Mouse (Mus musculus): ENCODE data around the gene Dao. TPM values are rescaled to one million over a fixed set of nuclear protein-coding genes. Genes with fewer than 3 reads are reported as not detected.

The Dao gene
- total RNA-seq (2021), result not detected

DNA sequence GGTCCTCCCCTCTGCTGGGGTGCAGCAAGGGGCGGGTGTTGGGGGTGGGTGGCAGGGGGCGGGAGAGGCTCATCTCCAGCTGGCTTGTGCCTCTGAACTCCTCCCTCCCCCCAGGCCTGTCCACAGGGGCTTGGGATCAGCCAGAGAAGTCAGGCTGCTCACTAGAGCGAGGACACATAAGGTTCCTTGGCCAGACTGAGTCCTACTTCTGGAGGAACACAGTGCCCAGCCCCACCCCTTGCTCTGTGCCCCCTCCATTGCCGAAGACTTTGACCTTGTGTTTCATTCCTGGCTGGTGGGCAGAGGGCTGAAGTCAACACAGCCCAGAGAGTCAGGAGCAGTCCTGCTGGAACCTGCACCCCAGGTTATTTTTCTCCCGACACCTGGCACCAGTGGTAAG is at the start of gene Dao:
TSS of gene Dao (plus strand) at position 162 of the 400 bp plus-strand sequence.
- no peak for DNase-seq
- intact Hi-C loops (cut with DNase I), result no loop called here

GRCm38 (mm10) chr5:113954421-113954820 is 49.1 kb upstream of the Dao start:
- DNase-seq, result peak; percentile 89 to 90
- intact Hi-C loops (cut with DNase I), result loop anchor here (1.0 to 2.0 kb wide), 4 partner anchors 24 to 181 kb away; partner anchors contain the start of gene Coro1c

DNA sequence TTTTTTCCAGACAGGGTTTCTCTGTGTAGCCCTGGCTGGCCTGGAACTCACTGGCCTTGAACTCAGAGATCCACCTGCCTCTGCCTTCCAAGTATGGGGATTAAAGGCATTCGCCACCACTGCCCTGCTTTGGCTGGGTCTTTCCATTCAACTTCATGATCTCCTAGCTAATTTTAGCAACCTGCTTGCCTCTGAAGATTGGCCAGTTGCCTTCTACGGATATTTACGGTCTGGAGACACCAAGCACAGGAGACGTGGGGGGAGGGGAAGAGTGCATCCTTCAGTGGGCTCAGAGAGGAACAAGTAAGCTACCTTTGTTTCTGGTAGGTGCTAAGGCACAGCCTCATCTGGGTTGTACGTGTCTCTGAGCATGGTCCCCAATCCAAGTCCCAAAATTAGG is 48.2 kb upstream of the Dao start:
- no peak for DNase-seq
- intact Hi-C loops (cut with DNase I), result loop anchor here (2.0 kb wide), 2 partner anchors 24 to 46 kb away; partner anchors contain the start of gene Coro1c

DNA sequence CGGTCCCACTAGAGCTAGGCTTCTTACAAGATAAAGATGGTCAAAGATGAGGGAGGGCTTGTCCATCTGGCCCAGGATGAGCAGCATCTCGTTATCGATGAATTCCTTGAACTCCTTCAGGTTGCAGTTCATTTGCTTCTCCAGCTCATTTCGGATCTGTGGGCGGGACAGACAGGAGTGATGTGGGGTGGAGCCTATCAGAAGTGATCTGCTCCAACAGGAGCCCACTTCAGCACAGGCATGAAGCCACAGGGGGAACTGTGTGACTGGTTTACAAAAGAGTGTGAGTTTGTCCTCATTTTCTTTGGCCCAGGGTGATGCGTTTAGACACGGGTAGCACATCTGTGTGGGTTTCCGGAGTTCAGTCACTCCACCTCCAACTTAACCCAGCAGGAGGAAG is 47.8 kb upstream of the Dao start:
- DNase-seq, result no peak
- intact Hi-C loops (cut with DNase I), result loop anchor here (1.0 to 2.0 kb wide), 5 partner anchors 19 to 90 kb away; partner anchors contain the start of gene Coro1c

- intact Hi-C loops (cut with DNase I), result loop anchor here (1.0 to 2.0 kb wide), 3 partner anchors 18 to 89 kb away; no protein-coding TSS in a partner anchor
- peak; percentile 88 to 98 for DNase-seq
Measured at GRCm38 (mm10) chr5:113956510-113956909, 47.0 kb upstream of the Dao start.

DNA sequence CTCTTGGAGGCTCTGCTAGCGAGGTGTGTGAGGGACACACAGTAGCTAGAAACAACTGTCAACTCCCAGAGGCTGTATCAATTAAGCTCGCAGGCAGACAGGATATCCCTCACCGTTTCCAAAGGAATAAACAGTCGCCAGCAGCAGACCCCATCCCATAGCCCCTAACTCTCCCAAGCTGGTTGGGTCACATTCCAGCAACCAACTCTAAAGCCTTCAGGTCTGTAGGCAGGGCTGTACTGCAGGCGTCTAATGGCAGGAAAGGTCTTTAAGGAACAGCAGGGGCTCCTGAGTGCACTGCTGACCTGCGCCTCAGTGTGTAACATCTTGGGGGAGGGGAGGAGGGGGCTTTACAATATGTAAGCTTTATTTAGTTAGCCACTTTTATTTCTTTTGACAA is 44.5 kb upstream of the Dao start:
- no peak for DNase-seq
- intact Hi-C loops (cut with DNase I), result no loop called here

DNA sequence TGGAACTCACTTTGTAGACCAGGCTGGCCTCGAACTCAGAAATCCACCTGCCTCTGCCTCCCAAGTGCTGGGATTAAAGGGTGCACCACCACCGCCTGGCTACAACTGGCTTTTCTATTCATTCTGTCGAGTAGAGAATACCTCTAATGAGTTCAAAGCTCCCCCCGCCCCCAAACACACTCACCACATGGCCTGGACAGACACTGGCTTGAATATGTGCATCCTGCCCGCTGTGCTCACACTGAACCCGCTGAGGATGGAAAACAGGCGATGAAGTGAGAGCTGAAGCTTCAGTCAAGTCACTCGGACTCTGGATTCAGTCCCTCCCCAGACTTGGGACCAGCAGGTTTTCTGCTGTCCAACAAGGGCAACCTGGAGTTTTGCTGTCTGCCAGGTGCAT is 43.1 kb upstream of the Dao start:
- intact Hi-C loops (cut with DNase I), result no loop called here

DNA sequence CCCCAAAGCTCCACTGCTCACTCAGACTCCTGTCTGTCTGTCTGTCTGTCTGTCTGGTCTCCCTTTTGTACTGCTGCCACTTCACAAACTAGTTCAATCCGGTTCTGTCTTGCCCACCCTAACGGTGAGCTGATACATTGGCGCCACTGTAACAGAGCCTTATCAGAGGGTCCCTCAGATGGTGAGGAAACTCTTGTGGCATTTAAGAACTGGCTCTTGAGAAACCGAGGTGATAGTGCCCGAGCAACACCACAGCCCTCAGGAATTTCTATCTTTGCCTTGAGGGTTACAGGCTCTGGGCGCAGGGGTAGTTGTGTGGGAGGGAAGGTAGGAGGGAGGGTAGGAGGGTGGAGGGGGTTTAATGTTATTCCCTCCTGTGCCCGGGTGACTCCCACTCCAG is 41.7 kb upstream of the Dao start:
- intact Hi-C loops (cut with DNase I), result no loop called here
- DNase-seq, result no peak

More for the DNA sequence above, 43.1 kb upstream of the Dao start:
- DNase-seq, result no peak

- intact Hi-C loops (cut with DNase I), result no loop called here
- DNase-seq, result no peak
Measured at GRCm38 (mm10) chr5:113964972-113965371, 38.5 kb upstream of the Dao start.

DNA sequence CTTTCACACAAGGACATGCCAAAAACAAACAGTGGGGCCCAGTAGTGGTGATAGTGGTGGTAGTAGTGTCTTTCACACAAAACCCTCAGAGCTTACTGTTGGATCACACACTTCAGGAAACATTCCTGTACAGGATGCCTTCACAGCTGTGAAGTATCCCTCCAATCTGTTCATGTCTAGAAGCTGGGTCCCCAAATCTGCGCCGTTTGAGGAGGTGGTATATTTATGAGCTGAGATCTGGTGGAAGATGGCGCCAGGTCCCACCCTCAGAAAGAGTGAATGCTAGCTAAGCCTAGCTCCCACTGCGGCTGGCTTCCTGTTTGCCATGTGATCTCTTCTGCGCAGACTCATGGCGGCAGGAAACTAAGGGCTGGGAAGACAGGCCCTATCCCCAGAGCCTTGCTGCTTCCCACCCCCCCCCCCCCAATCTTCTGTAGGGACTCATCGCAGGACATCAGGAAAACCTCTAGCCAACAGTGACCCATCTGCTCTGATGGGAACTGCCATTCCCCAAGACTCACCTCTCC is 37.8 kb upstream of the Dao start:
- no peak for DNase-seq
- intact Hi-C loops (cut with DNase I), result no loop called here

DNA sequence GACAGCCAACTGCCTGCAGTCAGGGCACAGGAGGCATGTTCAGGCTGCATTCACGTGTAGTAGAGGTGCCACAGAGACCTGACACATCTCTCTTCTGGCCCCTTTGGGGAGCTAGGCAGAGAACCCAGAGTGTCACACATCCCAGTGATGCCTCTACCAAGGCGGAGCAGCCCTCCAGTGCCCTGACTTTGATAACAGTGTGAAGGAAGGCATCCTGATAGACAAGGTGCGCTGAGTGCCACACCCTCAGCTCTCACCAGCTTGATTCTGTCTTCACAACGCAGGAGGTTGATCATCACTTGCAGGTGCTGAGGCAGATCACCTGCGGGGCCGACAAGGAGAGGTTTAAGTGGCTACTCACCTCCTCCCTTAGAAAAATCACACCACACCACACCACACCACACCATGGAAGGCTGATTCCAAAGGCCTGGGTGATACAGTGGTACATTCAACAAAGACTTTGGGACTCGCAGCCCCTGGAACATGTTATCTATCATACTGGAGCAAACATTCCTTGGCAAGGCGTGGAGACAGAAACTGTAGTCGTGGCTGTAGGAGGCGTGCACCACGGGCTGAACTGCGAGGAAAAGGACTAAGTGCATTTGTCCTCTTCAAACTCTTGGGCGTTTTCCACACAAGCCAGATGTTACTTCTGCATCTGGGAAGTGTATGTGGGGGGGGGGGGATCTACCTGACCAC is 36.9 kb upstream of the Dao start:
- DNase-seq, result no peak
- intact Hi-C loops (cut with DNase I), result no loop called here

- intact Hi-C loops (cut with DNase I), result loop anchor here (2.0 kb wide), 1 partner anchor 22 kb away; no protein-coding TSS in a partner anchor
- peak; percentile 46 to 51 for DNase-seq
Measured at GRCm38 (mm10) chr5:113968371-113968770, 35.1 kb upstream of the Dao start.

GRCm38 (mm10) chr5:113971434-113971960 is 32.0 kb upstream of the Dao start:
- intact Hi-C loops (cut with DNase I), result loop anchor here (10.0 kb wide), 1 partner anchor 403 kb away; no protein-coding TSS in a partner anchor
- DNase-seq, result no peak

DNA sequence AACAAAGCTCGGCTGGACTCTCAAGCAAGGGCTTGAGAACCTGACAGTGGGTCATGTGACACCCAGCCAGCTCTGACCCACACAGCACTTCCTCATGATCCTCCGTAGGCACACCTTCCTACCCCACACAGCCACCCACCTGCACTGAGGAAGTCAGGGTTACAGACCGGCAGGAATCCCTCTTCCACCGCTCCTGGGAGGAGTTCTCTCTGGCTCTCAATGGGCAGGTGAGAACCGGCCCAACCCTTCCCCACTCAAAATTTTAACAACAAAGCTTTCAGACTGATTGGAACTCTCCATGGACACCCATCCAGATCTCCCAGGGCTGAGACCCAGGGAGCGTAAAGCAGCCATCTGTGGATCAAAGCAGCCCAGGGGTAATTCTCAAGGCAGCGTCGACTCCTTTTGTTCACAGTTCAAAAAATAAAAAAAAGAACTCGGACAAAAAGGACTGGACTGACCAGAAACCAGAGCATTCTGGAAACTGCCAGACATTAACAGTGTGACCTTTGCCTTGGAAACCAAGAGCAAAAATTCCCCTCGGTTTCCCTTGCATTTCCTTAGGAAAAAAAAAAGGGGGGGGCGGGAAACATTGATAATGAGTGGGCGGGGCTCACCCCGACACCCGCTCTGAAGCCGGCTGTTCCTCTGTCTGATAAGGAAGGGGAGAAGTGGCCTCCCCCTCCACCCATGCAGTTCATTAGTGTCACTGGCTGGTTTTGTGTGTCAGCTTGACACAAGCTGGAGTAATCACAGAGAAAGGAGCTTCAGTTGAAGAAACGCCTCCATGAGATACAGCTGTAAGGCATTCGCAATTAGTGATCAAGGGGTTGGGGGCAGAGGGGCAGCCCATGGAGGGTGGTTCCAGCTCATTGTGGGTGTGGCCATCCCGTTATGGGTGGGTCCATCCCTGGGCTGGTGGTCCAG is 30.7 kb upstream of the Dao start:
- DNase-seq, result peak in 1 of 2 experiments; percentile 40
- intact Hi-C loops (cut with DNase I), result loop anchor here (10.0 kb wide), 1 partner anchor 402 kb away; no protein-coding TSS in a partner anchor

DNA sequence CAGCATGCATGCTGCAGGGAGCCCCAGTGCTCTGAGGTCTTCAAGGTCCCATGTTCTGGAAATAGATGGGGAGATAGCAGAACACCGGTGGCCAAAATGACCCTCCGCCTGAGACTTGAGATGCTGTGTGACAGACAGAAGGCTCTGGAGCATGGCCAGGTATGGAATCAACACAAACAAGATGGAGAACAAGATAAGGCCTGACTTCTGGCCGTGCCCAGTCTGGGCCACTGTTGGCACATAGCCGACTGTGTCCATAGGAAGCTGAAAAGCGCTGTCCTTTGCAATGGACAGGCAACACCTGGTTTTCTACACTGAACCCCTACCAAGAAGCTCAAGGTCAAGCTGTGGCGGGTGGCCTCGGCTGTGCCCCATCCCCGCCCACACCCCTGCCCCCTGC is 29.7 kb upstream of the Dao start:
- DNase-seq, result no peak
- intact Hi-C loops (cut with DNase I), result loop anchor here (2.0 to 10.0 kb wide), 3 partner anchors 17 to 401 kb away; partner anchors contain the start of gene Ssh1

GRCm38 (mm10) chr5:113974576-113974975 is 28.9 kb upstream of the Dao start:
- intact Hi-C loops (cut with DNase I), result loop anchor here (2.0 to 10.0 kb wide), 3 partner anchors 18 to 400 kb away; partner anchors contain the start of gene Ssh1
- no peak for DNase-seq

DNA sequence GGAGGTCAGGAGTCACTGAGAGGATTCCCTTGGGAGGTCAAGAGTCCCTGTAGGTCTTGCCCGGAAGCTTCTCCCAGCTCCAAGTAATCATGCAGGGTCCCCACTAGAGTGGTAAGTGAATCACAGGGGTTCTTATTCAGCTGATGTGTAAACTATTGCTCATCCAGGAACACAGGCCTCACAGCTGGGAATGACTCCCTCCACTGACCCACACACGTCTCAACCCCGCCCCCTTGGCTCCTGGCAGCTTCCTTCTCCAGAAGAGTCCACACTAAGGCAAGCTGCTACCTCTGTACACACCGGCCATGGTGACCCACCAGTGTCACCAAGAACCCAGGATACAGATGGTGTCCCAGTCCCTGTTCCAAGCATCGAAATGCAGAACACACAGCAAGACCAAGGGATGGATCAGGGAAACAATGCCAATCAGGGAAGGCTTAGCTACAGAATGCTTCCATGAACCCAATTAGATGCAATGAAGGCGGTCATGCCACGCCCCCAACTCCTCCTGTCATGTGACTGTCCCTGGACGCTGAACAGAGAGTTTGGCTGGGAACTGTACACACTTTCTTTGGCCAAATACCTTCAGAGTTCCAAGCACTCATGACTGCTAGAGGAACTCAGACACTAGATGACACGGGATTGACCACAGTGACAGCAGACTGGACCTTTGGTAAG is 27.8 kb upstream of the Dao start:
- peak; percentile 76 to 81 for DNase-seq
- intact Hi-C loops (cut with DNase I), result loop anchor here (1.0 to 10.0 kb wide), 4 partner anchors 11 to 399 kb away; partner anchors contain the start of gene Ssh1

GRCm38 (mm10) chr5:113976597-113976996 is 26.9 kb upstream of the Dao start:
- intact Hi-C loops (cut with DNase I), result loop anchor here (10.0 kb wide), 1 partner anchor 398 kb away; no protein-coding TSS in a partner anchor
- DNase-seq, result no peak

GRCm38 (mm10) chr5:113977309-113977708 is 26.2 kb upstream of the Dao start:
- intact Hi-C loops (cut with DNase I), result loop anchor here (10.0 kb wide), 1 partner anchor 397 kb away; no protein-coding TSS in a partner anchor

GRCm38 (mm10) chr5:113980511-113980910 is 23.0 kb upstream of the Dao start:
- intact Hi-C loops (cut with DNase I), result no loop called here
- DNase-seq, result no peak

More at GRCm38 (mm10) chr5:113977309-113977708, 26.2 kb upstream of the Dao start:
- DNase-seq, result no peak

All from heart, postnatal 36 days (tissue).